Mouse (Mus musculus) embryonic facial prominence, embryonic 10.5 days (tissue): ENCODE results near the gene Cbs. TPM values are rescaled to one million over a fixed set of nuclear protein-coding genes. Genes with fewer than 3 reads are reported as not detected.
A peak's percentile ranks its signal among the peaks of the same experiment; 100 is the strongest.

Source experiments
- DNase-seq: peaks from one replicate; pipeline ENCODE4 v3.0.0-alpha.2; 2017; ENCODE audit warnings: low spot score
- H3K27ac ChIP-seq: fragments of 300-500 bp; sonication (generic); replicated peaks from 2 replicates; pipeline ENCODE4 v1.5.1; 2016; ENCODE audit warnings: mild to moderate bottlenecking
- H3K27me3 ChIP-seq: fragments of 300-500 bp; sonication (generic); replicated peaks from 2 replicates; pipeline ENCODE4 v1.6.1; 2016; ENCODE audit warnings: low read depth, mild to moderate bottlenecking; ENCODE audit not compliant: poor library complexity, severe bottlenecking
- H3K36me3 ChIP-seq: fragments of 300-500 bp; sonication (generic); replicated peaks from 2 replicates; pipeline ENCODE4 v1.6.1; 2016; ENCODE audit warnings: mild to moderate bottlenecking, moderate library complexity
- H3K4me1 ChIP-seq: fragments of 300-500 bp; sonication (generic); 2 replicates; pipeline ENCODE4 v1.6.1; 2016
- H3K4me3 ChIP-seq: fragments of 300-500 bp; sonication (generic); 2 replicates; pipeline ENCODE4 v1.5.1; 2016; ENCODE audit warnings: mild to moderate bottlenecking, moderate library complexity
- H3K9me3 ChIP-seq: fragments of 300-500 bp; sonication (generic); 2 replicates; pipeline ENCODE4 v1.6.1; 2016; ENCODE audit warnings: mild to moderate bottlenecking
- WGBS: fragments of 180-500 bp; shearing (Covaris S2); methylation state at CpG from one replicate; pipeline ENCODE4 v1.1.7; 2016; 5-methylcytosine and 5-hydroxymethylcytosine counted together
- polyA plus RNA-seq: library from polyadenylated mRNA; unstranded; fragments of >200 nt; fragmentation: Nextera tagmentation; extraction: Ambion mirVana; gene quantifications from 2 replicates; pipeline ENCODE4 v1.2.1, GENCODE M21; 2016

Gene Cbs
- polyA plus RNA-seq, 1 experiment from 2014 or later = 2.5 TPM

- Histone ChIP-seq H3K27me3 (no peaks in the 10 kb centered on the region), H3K4me3 (no peak overlapping the region), H3K4me1 (peaks cover 18% of the 10 kb centered on the region), H3K9me3 (no peaks in the 10 kb centered on the region), H3K36me3 (peaks cover 17% of the 10 kb centered on the region), H3K27ac (no peak overlapping the region)
- 81% methylated on average over 8 of the region's 8 CpGs for WGBS
- no peak for DNase-seq
Measured at GRCm38 (mm10) chr17:31660661-31661250, 23.7 kb upstream of the Cbs start.

GRCm38 (mm10) chr17:31658468-31659185 is 21.6 kb upstream of the Cbs start, which contains the start of gene U2af1:
TSS of gene U2af1 (minus strand) at chr17:31658892.
- WGBS = under 1% methylated on average over 77 of the region's 77 CpGs

GRCm38 (mm10) chr17:31658136-31658467 is 21.1 kb upstream of the Cbs start:
- H3K36me3 ChIP-seq = peaks cover 44% of the 10 kb centered on the region
- peak overlapping the region; percentile 98 for H3K27ac ChIP-seq
- no peaks in the 10 kb centered on the region for H3K27me3 ChIP-seq
- H3K9me3 ChIP-seq = no peaks in the 10 kb centered on the region
- H3K4me1 ChIP-seq = peaks cover 21% of the 10 kb centered on the region
- H3K4me3 ChIP-seq = peak overlapping the region; percentile 93
- under 1% methylated on average over 27 of the region's 27 CpGs for WGBS
- no peak for DNase-seq

More at GRCm38 (mm10) chr17:31658468-31659185, 21.6 kb upstream of the Cbs start, which contains the start of gene U2af1:
- peaks cover 18% of the 10 kb centered on the region for H3K4me1 ChIP-seq
- peaks cover 39% of the 10 kb centered on the region for H3K36me3 ChIP-seq
- peak within 1 kb of the TSS; percentile 93 for H3K4me3 ChIP-seq
- H3K27ac ChIP-seq = peak within 1 kb of the TSS; percentile 98
- no peaks in the 10 kb centered on the region for H3K27me3 ChIP-seq
- H3K9me3 ChIP-seq = no peaks in the 10 kb centered on the region
- DNase-seq = peak; percentile 99

GRCm38 (mm10) chr17:31657141-31657983 is 20.3 kb upstream of the Cbs start:
- WGBS = 59% methylated on average over 12 of the region's 12 CpGs
- H3K27ac ChIP-seq = peak overlapping the region; percentile 98
- peaks cover 21% of the 10 kb centered on the region for H3K4me1 ChIP-seq
- peaks cover 51% of the 10 kb centered on the region for H3K36me3 ChIP-seq
- H3K4me3 ChIP-seq = peak overlapping the region; percentile 93
- no peaks in the 10 kb centered on the region for H3K27me3 ChIP-seq
- H3K9me3 ChIP-seq = no peaks in the 10 kb centered on the region
- DNase-seq = no peak

- H3K27me3 ChIP-seq = no peaks in the 10 kb centered on the region
- 89% methylated on average over 5 of the region's 5 CpGs for WGBS
- H3K4me3 ChIP-seq = peak overlapping the region; percentile 93
- peaks cover 21% of the 10 kb centered on the region for H3K4me1 ChIP-seq
- no peak for DNase-seq
- peaks cover 58% of the 10 kb centered on the region for H3K36me3 ChIP-seq
- no peaks in the 10 kb centered on the region for H3K9me3 ChIP-seq
- no peak overlapping the region for H3K27ac ChIP-seq
Measured at GRCm38 (mm10) chr17:31656682-31657081, 19.6 kb upstream of the Cbs start.

- no peaks in the 10 kb centered on the region for H3K27me3 ChIP-seq
- no peak overlapping the region for H3K4me3 ChIP-seq
- 86% methylated on average over 4 of the region's 4 CpGs for WGBS
- peaks cover 21% of the 10 kb centered on the region for H3K4me1 ChIP-seq
- H3K36me3 ChIP-seq = peaks cover 71% of the 10 kb centered on the region
- no peak for DNase-seq
- H3K27ac ChIP-seq = no peak overlapping the region
- H3K9me3 ChIP-seq = no peaks in the 10 kb centered on the region
Measured at GRCm38 (mm10) chr17:31655366-31655765, 18.3 kb upstream of the Cbs start.

- Histone ChIP-seq H3K27ac (no peak overlapping the region), H3K27me3 (no peaks in the 10 kb centered on the region), H3K36me3 (peaks cover 92% of the 10 kb centered on the region), H3K9me3 (no peaks in the 10 kb centered on the region), H3K4me3 (no peak overlapping the region), H3K4me1 (peaks cover 12% of the 10 kb centered on the region)
- 91% methylated on average over 6 of the region's 6 CpGs for WGBS
- DNase-seq = no peak
Measured at GRCm38 (mm10) chr17:31653277-31653676, 16.2 kb upstream of the Cbs start.

GRCm38 (mm10) chr17:31652152-31652551 is 15.1 kb upstream of the Cbs start:
- H3K4me3 ChIP-seq = no peak overlapping the region
- H3K9me3 ChIP-seq = no peaks in the 10 kb centered on the region
- H3K27me3 ChIP-seq = no peaks in the 10 kb centered on the region
- WGBS = 93% methylated on average over 14 of the region's 14 CpGs
- peaks cover 6% of the 10 kb centered on the region for H3K4me1 ChIP-seq
- no peak for DNase-seq
- peaks cover 99% of the 10 kb centered on the region for H3K36me3 ChIP-seq
- no peak overlapping the region for H3K27ac ChIP-seq

- DNase-seq = no peak
- no peak overlapping the region for H3K4me3 ChIP-seq
- no peak overlapping the region for H3K27ac ChIP-seq
- WGBS = 97% methylated on average over 5 of the region's 5 CpGs
- H3K9me3 ChIP-seq = no peaks in the 10 kb centered on the region
- peaks cover 66% of the 10 kb centered on the region for H3K36me3 ChIP-seq
- H3K27me3 ChIP-seq = no peaks in the 10 kb centered on the region
- H3K4me1 ChIP-seq = 0 out of 2 replicates have a peak, but pooled peaks cover 2% of the 10 kb centered on the region
Measured at GRCm38 (mm10) chr17:31646199-31647002, 9.4 kb upstream of the Cbs start.

GRCm38 (mm10) chr17:31642913-31643312 is 5.9 kb upstream of the Cbs start:
- peaks cover 4% of the 10 kb centered on the region for H3K27me3 ChIP-seq
- 68% methylated on average over 4 of the region's 4 CpGs for WGBS
- no peak overlapping the region for H3K27ac ChIP-seq
- 0 out of 2 replicates have a peak, but pooled peaks cover 2% of the 10 kb centered on the region for H3K4me1 ChIP-seq
- H3K36me3 ChIP-seq = peaks cover 32% of the 10 kb centered on the region
- no peaks in the 10 kb centered on the region for H3K9me3 ChIP-seq
- H3K4me3 ChIP-seq = no peak overlapping the region
- no peak for DNase-seq

GRCm38 (mm10) chr17:31642331-31642730 is 5.3 kb upstream of the Cbs start:
- H3K27ac ChIP-seq = no peak overlapping the region
- no peak overlapping the region for H3K4me3 ChIP-seq
- H3K36me3 ChIP-seq = peaks cover 26% of the 10 kb centered on the region
- peaks cover 10% of the 10 kb centered on the region for H3K27me3 ChIP-seq
- peaks cover 8% of the 10 kb centered on the region for H3K4me1 ChIP-seq
- DNase-seq = no peak
- H3K9me3 ChIP-seq = no peaks in the 10 kb centered on the region
- WGBS = 38% methylated on average over 8 of the region's 8 CpGs

GRCm38 (mm10) chr17:31639651-31640050 is 2.6 kb upstream of the Cbs start:
- WGBS = 76% methylated on average over 4 of the region's 4 CpGs
- no peaks in the 10 kb centered on the region for H3K9me3 ChIP-seq
- H3K4me3 ChIP-seq = no peak overlapping the region
- no peak for DNase-seq
- peaks cover 36% of the 10 kb centered on the region for H3K27me3 ChIP-seq
- no peak overlapping the region for H3K27ac ChIP-seq
- peaks cover 23% of the 10 kb centered on the region for H3K4me1 ChIP-seq
- no peaks in the 10 kb centered on the region for H3K36me3 ChIP-seq
